Mouse (Mus musculus) layer of hippocampus, postnatal 25 days (tissue): ENCODE measurements around the gene Sry. TPM values are rescaled to one million over a fixed set of nuclear protein-coding genes. Genes with fewer than 3 reads are reported as not detected.

ENCODE experiments used
- DNase-seq, 2 experiments: peaks; one replicate each; pipeline ENCODE4 v3.0.0; 2022; ENCODE audit warnings: mixed read lengths in 2 of 2, low spot score in 1 of 2; ENCODE audit errors: extremely low spot score in 1 of 2
- total RNA-seq, 2 experiments: library from RNA; stranded (reverse); gene quantifications; 2 replicates each; pipeline ENCODE4 v1.2.3; 2021

Sry gene
- not detected for total RNA-seq

GRCm38 (mm10) chrY:2663558-2663957 lies at the start of gene Sry:
Sry (minus strand) TSS chrY:2663658.
- DNase-seq: no peak

Other genes starting within 250 kb of the Sry start
- not detected for gene H2al2c, start 64.6 kb downstream of the Sry start, total RNA-seq
- not detected for gene H2al2b, start 57.0 kb upstream of the Sry start, total RNA-seq
- gene Gm4064, start 132.5 kb upstream of the Sry start, total RNA-seq: not detected
- gene Rbmy, start 167.0 kb upstream of the Sry start, total RNA-seq: not detected
- gene Gm10256, start 167.0 kb upstream of the Sry start, total RNA-seq: not detected
- not detected for gene Gm10352, start 237.3 kb upstream of the Sry start, total RNA-seq